Mouse (Mus musculus): ENCODE data around the gene Nlrp6. TPM values are rescaled to one million over a fixed set of nuclear protein-coding genes. Genes with fewer than 3 reads are reported as not detected.
"Not testable (repeated sequence)": the region's sequence is repeated elsewhere in the genome, so short reads cannot be mapped to it uniquely, and the experiment has no call there.

The Nlrp6 gene
- polyA plus RNA-seq (2012; rRNA removed), result 0.07 and 0.31 TPM in 2 replicates

- WGBS, result 74% methylated on average over 8 of the region's 8 CpGs
- TF ChIP-seq CTCF (IDR thresholded peaks at IDR 0.05; ENCODE audit: insufficient read depth, low read length), result no peak
- no peak for TF ChIP-seq POLR2A (IDR thresholded peaks at IDR 0.05; ENCODE audit: borderline replicate concordance, extremely low read depth, low read depth, low read length)
- no peak for DNase-seq
- peaks cover 10% of the 10 kb centered on the region for H3K4me1 ChIP-seq (ENCODE audit: control insufficient read depth, insufficient read depth, low read length)
- no peak within 1 kb of the TSS for H3K4me3 ChIP-seq (replicated peaks; ENCODE audit: extremely low read depth, low read depth, low read length)
Observed at GRCm38 (mm10) chr7:140920418-140921029, at the start of gene Nlrp6. TSS of gene Nlrp6 (plus strand) at chr7:140920902.

GRCm38 (mm10) chr7:140874224-140874623 lies 46.5 kb upstream of the Nlrp6 start:
- 74% methylated on average over 4 of the region's 4 CpGs for WGBS
- H3K4me1 ChIP-seq (ENCODE audit: control insufficient read depth, insufficient read depth, low read length), result no peaks in the 10 kb centered on the region
- no peak for TF ChIP-seq POLR2A (IDR thresholded peaks at IDR 0.05; ENCODE audit: borderline replicate concordance, extremely low read depth, low read depth, low read length)
- no peak for TF ChIP-seq CTCF (IDR thresholded peaks at IDR 0.05; ENCODE audit: insufficient read depth, low read length)
- H3K4me3 ChIP-seq (replicated peaks; ENCODE audit: extremely low read depth, low read depth, low read length), result no peak overlapping the region
- no peak for DNase-seq

- 79% methylated on average over 6 of the region's 6 CpGs for WGBS
- no peak for TF ChIP-seq POLR2A (IDR thresholded peaks at IDR 0.05; ENCODE audit: borderline replicate concordance, extremely low read depth, low read depth, low read length)
- no peak for TF ChIP-seq CTCF (IDR thresholded peaks at IDR 0.05; ENCODE audit: insufficient read depth, low read length)
- H3K4me1 ChIP-seq (ENCODE audit: control insufficient read depth, insufficient read depth, low read length), result peaks cover 3% of the 10 kb centered on the region
- H3K4me3 ChIP-seq (replicated peaks; ENCODE audit: extremely low read depth, low read depth, low read length), result no peak overlapping the region
- DNase-seq, result no peak
Observed at GRCm38 (mm10) chr7:140877364-140877763, 43.3 kb upstream of the Nlrp6 start.

GRCm38 (mm10) chr7:140879355-140879754 lies 41.3 kb upstream of the Nlrp6 start:
- no peak for TF ChIP-seq POLR2A (IDR thresholded peaks at IDR 0.05; ENCODE audit: borderline replicate concordance, extremely low read depth, low read depth, low read length)
- TF ChIP-seq CTCF (IDR thresholded peaks at IDR 0.05; ENCODE audit: insufficient read depth, low read length), result no peak
- 78% methylated on average over 7 of the region's 7 CpGs for WGBS
- DNase-seq, result no peak
- Histone ChIP-seq H3K4me3 (replicated peaks; ENCODE audit: extremely low read depth, low read depth, low read length) (no peak overlapping the region), H3K4me1 (ENCODE audit: control insufficient read depth, insufficient read depth, low read length) (peaks cover 3% of the 10 kb centered on the region)

GRCm38 (mm10) chr7:140880419-140880818 lies 40.3 kb upstream of the Nlrp6 start:
- H3K4me1 ChIP-seq (ENCODE audit: control insufficient read depth, insufficient read depth, low read length), result peaks cover 3% of the 10 kb centered on the region
- 65% methylated on average over 3 of the region's 3 CpGs for WGBS
- no peak for DNase-seq
- H3K4me3 ChIP-seq (replicated peaks; ENCODE audit: extremely low read depth, low read depth, low read length), result no peak overlapping the region
- TF ChIP-seq CTCF (IDR thresholded peaks at IDR 0.05; ENCODE audit: insufficient read depth, low read length), result no peak

- DNase-seq, result no peak
- no peak for TF ChIP-seq POLR2A (IDR thresholded peaks at IDR 0.05; ENCODE audit: borderline replicate concordance, extremely low read depth, low read depth, low read length)
- TF ChIP-seq CTCF (IDR thresholded peaks at IDR 0.05; ENCODE audit: insufficient read depth, low read length), result no peak
- peaks cover 3% of the 10 kb centered on the region for H3K4me1 ChIP-seq (ENCODE audit: control insufficient read depth, insufficient read depth, low read length)
- H3K4me3 ChIP-seq (replicated peaks; ENCODE audit: extremely low read depth, low read depth, low read length), result peak overlapping the region; percentile 44
- 11% methylated on average over 8 of the region's 8 CpGs for WGBS
Observed at GRCm38 (mm10) chr7:140880865-140881515, 39.7 kb upstream of the Nlrp6 start.

GRCm38 (mm10) chr7:140881696-140882468 lies 38.8 kb upstream of the Nlrp6 start, which contains the start of the genes Psmd13 and Sirt3:
TSS of gene Psmd13 (plus strand) at chr7:140881968.
TSS of gene Sirt3 (minus strand) at chr7:140882309.
- DNase-seq, result peak; percentile 92
- TF ChIP-seq POLR2A (IDR thresholded peaks at IDR 0.05; ENCODE audit: borderline replicate concordance, extremely low read depth, low read depth, low read length) (peak; percentile 74; the same call in 1 of the 2 replicates), CTCF (IDR thresholded peaks at IDR 0.05; ENCODE audit: insufficient read depth, low read length) (no peak)
- WGBS, result under 1% methylated on average over 59 of the region's 59 CpGs
- Histone ChIP-seq H3K4me1 (ENCODE audit: control insufficient read depth, insufficient read depth, low read length) (peaks cover 3% of the 10 kb centered on the region), H3K4me3 (replicated peaks; ENCODE audit: extremely low read depth, low read depth, low read length) (peak within 1 kb of the TSS; percentile 91)

- DNase-seq, result no peak
- WGBS, result under 1% methylated on average over 12 of the region's 12 CpGs
- Histone ChIP-seq H3K4me1 (ENCODE audit: control insufficient read depth, insufficient read depth, low read length) (peaks cover 3% of the 10 kb centered on the region), H3K4me3 (replicated peaks; ENCODE audit: extremely low read depth, low read depth, low read length) (peak overlapping the region; percentile 78)
- TF ChIP-seq CTCF (IDR thresholded peaks at IDR 0.05; ENCODE audit: insufficient read depth, low read length) (no peak), POLR2A (IDR thresholded peaks at IDR 0.05; ENCODE audit: borderline replicate concordance, extremely low read depth, low read depth, low read length) (no peak)
Observed at GRCm38 (mm10) chr7:140882469-140882803, 38.3 kb upstream of the Nlrp6 start.

- 95% methylated on average over 16 of the region's 16 CpGs for WGBS
- not testable (repeated sequence) for H3K4me3 ChIP-seq (replicated peaks; ENCODE audit: extremely low read depth, low read depth, low read length); DNase-seq; H3K4me1 ChIP-seq (ENCODE audit: control insufficient read depth, insufficient read depth, low read length)
Observed at GRCm38 (mm10) chr7:140890636-140891035, 30.1 kb upstream of the Nlrp6 start.

All from lung, adult 2 months (tissue).